Mouse (Mus musculus) ovary, postnatal 36 days (tissue): ENCODE data around the gene Wee1.
"Not testable (repeated sequence)": the region's sequence is repeated elsewhere in the genome, so short reads cannot be mapped to it uniquely, and the experiment has no call there.

ENCODE experiments used
- DNase-seq: peaks from one replicate; pipeline ENCODE4 v3.0.0; 2022; ENCODE audit warnings: low spot score, mixed read lengths

Wee1 gene

GRCm38 (mm10) chr7:110121516-110122288, at the start of gene Wee1:
TSS of gene Wee1 (plus strand) at chr7:110122046.
- peak; percentile 99 for DNase-seq

- DNase-seq: no peak
Observed at GRCm38 (mm10) chr7:110078168-110078567, 43.7 kb upstream of the Wee1 start.

- no peak for DNase-seq
Observed at GRCm38 (mm10) chr7:110083386-110084165, 38.3 kb upstream of the Wee1 start.

- DNase-seq: no peak
Observed at GRCm38 (mm10) chr7:110085217-110085616, 36.6 kb upstream of the Wee1 start.

GRCm38 (mm10) chr7:110087914-110088313, 33.9 kb upstream of the Wee1 start:
- DNase-seq: no peak

- DNase-seq: no peak
Observed at GRCm38 (mm10) chr7:110091670-110092069, 30.2 kb upstream of the Wee1 start.

GRCm38 (mm10) chr7:110096332-110096731, 25.5 kb upstream of the Wee1 start:
- DNase-seq: no peak

GRCm38 (mm10) chr7:110097106-110097793, 24.6 kb upstream of the Wee1 start:
- DNase-seq: no peak

- DNase-seq: no peak
Observed at GRCm38 (mm10) chr7:110100854-110101253, 21.0 kb upstream of the Wee1 start.

- no peak for DNase-seq
Observed at GRCm38 (mm10) chr7:110101266-110101665, 20.6 kb upstream of the Wee1 start.

GRCm38 (mm10) chr7:110105041-110105440, 16.8 kb upstream of the Wee1 start:
- no peak for DNase-seq

GRCm38 (mm10) chr7:110106633-110107032, 15.2 kb upstream of the Wee1 start:
- no peak for DNase-seq

- not testable (repeated sequence) for DNase-seq
Observed at GRCm38 (mm10) chr7:110108524-110108923, 13.3 kb upstream of the Wee1 start.

- DNase-seq: peak; percentile 63
Observed at GRCm38 (mm10) chr7:110108967-110109610, 12.8 kb upstream of the Wee1 start.

- no peak for DNase-seq
Observed at GRCm38 (mm10) chr7:110110061-110110656, 11.7 kb upstream of the Wee1 start.

GRCm38 (mm10) chr7:110114699-110115098, 7.1 kb upstream of the Wee1 start:
- DNase-seq: no peak

GRCm38 (mm10) chr7:110116731-110117291, 5.0 kb upstream of the Wee1 start:
- no peak for DNase-seq

GRCm38 (mm10) chr7:110118448-110118847, 3.4 kb upstream of the Wee1 start:
- no peak for DNase-seq

- no peak for DNase-seq
Observed at GRCm38 (mm10) chr7:110120157-110120784, 1.6 kb upstream of the Wee1 start.

GRCm38 (mm10) chr7:110121162-110121515, 707 bp upstream of the Wee1 start:
- no peak for DNase-seq

- DNase-seq: no peak
Observed at GRCm38 (mm10) chr7:110122289-110122564, 381 bp downstream of the Wee1 start.
